Mouse (Mus musculus): ENCODE data around the gene Gng13.

DNA sequence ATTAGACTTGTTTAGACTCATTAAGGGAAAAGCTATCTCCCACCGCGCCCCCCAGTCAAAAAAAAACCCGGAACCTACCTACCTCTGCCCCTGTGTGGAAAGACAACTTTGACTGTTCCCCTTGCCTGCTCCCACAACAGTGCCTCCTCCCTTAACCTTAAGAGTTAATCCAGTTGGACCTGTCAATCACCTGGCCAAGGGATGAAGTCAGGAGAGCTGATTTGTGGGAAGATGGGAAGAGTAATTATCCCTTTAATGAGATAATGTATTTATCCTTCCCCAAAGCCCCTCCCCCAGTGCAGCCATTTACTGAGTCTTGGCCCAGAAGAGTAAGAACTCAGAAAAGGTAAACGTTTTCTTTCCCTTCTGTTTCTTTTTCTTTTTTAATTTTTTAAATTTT is 28.0 kb upstream of the Gng13 start:
- TF ChIP-seq EP300 (IDR thresholded peaks at IDR 0.05; ENCODE audit: low read length), result no peak
- no peak for TF ChIP-seq ZMIZ1 (IDR thresholded peaks at IDR 0.05; ENCODE audit: low read depth, low read length)
- no peak for TF ChIP-seq CTCF (conservative IDR thresholded peaks at IDR 0.05 in 1 of 2, IDR thresholded peaks at IDR 0.05 in 1 of 2; ENCODE audit: low read depth in 2 of 2, low read length in 2 of 2)
- no peak for TF ChIP-seq RCOR1 (conservative IDR thresholded peaks at IDR 0.05; ENCODE audit: low read depth, low read length)
- TF ChIP-seq POLR2A (IDR thresholded peaks at IDR 0.05; ENCODE audit: low read depth, low read length), result no peak
- TF ChIP-seq TCF12 (IDR thresholded peaks at IDR 0.05; ENCODE audit: low read depth, low read length), result no peak
- no peak for TF ChIP-seq KAT2A (IDR thresholded peaks at IDR 0.05; ENCODE audit: insufficient replicate concordance, low read length)
- no peak for TF ChIP-seq UBTF (IDR thresholded peaks at IDR 0.05; ENCODE audit: low read depth, low read length)
- no peak for TF ChIP-seq HCFC1 (IDR thresholded peaks at IDR 0.05; ENCODE audit: low read depth, low read length)
- no peak for TF ChIP-seq CHD2 (IDR thresholded peaks at IDR 0.05; ENCODE audit: low read length)
- no peak for TF ChIP-seq ZC3H11A (IDR thresholded peaks at IDR 0.05; ENCODE audit: low read depth, low read length)
- TF ChIP-seq MYC (IDR thresholded peaks at IDR 0.05; ENCODE audit: low read depth, low read length), result no peak

Measured in CH12.LX (cell line).